Comparison of ENCODE assay signal across 27 mouse cellular contexts in the genomic region with DNA sequence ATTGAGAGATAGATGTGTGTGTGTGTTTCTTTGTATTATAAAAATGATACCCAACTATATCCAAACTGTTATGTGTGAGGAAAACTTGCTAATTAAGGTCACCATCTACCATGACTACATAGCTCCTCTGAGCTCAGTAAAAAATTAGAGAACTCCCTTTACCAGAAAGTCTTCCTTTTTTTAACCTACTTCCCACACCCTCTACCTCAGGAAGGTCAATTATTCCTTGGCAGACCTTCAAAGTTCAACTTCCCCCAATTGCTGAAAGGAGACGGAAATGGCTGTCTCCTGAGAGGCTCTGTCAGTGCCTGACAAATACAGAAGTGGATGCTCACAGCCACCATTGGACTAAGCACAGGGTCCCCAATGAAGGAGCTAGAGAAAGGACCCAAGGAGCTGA. TPM values are rescaled to one million over a fixed set of nuclear protein-coding genes. Genes with fewer than 3 reads are reported as not detected.
"Had no signal": no experiment of that assay in that cellular context is flagged by ENCODE, and none has a peak within 500 bp of the region (broad histone marks: within the 10 kb centered on the region; RNA-seq: fewer than 3 reads in every experiment).

No protein-coding gene starts in this region.

- H3K27me3 ChIP-seq: liver, embryonic 15.5 days; lung, embryonic 15.5 days; midbrain, embryonic 12.5 days; neural tube, embryonic 13.5 days; neural tube, embryonic 15.5 days; stomach, embryonic 15.5 days had no signal

- H3K36me3 ChIP-seq: liver, embryonic 15.5 days; lung, embryonic 15.5 days; midbrain, embryonic 10.5 days; midbrain, embryonic 12.5 days; neural tube, embryonic 13.5 days; neural tube, embryonic 15.5 days; stomach, embryonic 15.5 days had no signal

- H3K27ac ChIP-seq: liver, embryonic 15.5 days; lung, embryonic 15.5 days; macrophage; midbrain, embryonic 10.5 days; midbrain, embryonic 12.5 days; neural tube, embryonic 13.5 days; neural tube, embryonic 15.5 days; stomach, embryonic 15.5 days; stomach, postnatal 0 days had no signal

- ATAC-seq: liver, postnatal 0 days; lung, postnatal 0 days; midbrain, embryonic 16.5 days had no signal

- H3K4me1 ChIP-seq: liver, embryonic 15.5 days; lung, embryonic 15.5 days; midbrain, embryonic 10.5 days; midbrain, embryonic 12.5 days; neural tube, embryonic 13.5 days; neural tube, embryonic 15.5 days; stomach, embryonic 15.5 days had no signal

- DNase-seq: liver, postnatal 0 days; lung, adult 2 months; lung, postnatal 14 days; lung, postnatal 36 days; midbrain, embryonic 14.5 days; retina, postnatal 1 day; right cerebral cortex, adult 18-20 months; thymus, adult 2 months; thymus, postnatal 25 days; thymus, postnatal 4 days had no signal

- H3K4me3 ChIP-seq: liver, embryonic 15.5 days; lung, embryonic 15.5 days; midbrain, embryonic 10.5 days; midbrain, embryonic 12.5 days; myocyte; neural tube, embryonic 13.5 days; neural tube, embryonic 15.5 days; stomach, embryonic 15.5 days had no signal

RNA-seq across cellular contexts. Expression of gene Ifi44, which starts 7.5 kb away (rescaled TPM):
- polyA plus RNA-seq: midbrain, embryonic 10.5 days; neural tube, embryonic 11.5 days had no signal

RNA-seq across cellular contexts. Expression of gene Ifi44l, which starts 20.5 kb away (rescaled TPM):
- total RNA-seq: megakaryocyte, adult 5-6 weeks; megakaryocyte-erythroid progenitor cell, adult 5-6 weeks had no signal
- polyA plus RNA-seq: liver, embryonic 15.5 days; liver, postnatal 0 days; lung, adult 2 months; lung, embryonic 15.5 days; lung, postnatal 0 days; macrophage; midbrain, embryonic 10.5 days; midbrain, embryonic 12.5 days; midbrain, embryonic 14.5 days; midbrain, embryonic 16.5 days; myocyte; neural tube, embryonic 11.5 days; spleen, adult 2 months; stomach, embryonic 15.5 days; stomach, postnatal 0 days; testis, adult 2 months; thymus, adult 2 months had no signal
